Mouse (Mus musculus) gastrocnemius, adult 18-20 months (tissue): ENCODE results near the gene Bcl7b. TPM values are rescaled to one million over a fixed set of nuclear protein-coding genes. Genes with fewer than 3 reads are reported as not detected.
A peak's percentile ranks its signal among the peaks of the same experiment; 100 is the strongest.
"Not testable (repeated sequence)": the region's sequence is repeated elsewhere in the genome, so short reads cannot be mapped to it uniquely, and the experiment has no call there.

Experiments
- DNase-seq: peaks from one replicate; pipeline ENCODE4 v3.0.0; 2021; ENCODE audit warnings: low spot score
- microRNA-seq: library from miRNA; unstranded; fragments of <30 nt; microRNA quantifications from one replicate; pipeline ENCODE4 v1.2.0, GENCODE M21; 2021
- total RNA-seq, 2 experiments: library from RNA; stranded (reverse); gene quantifications; 2 replicates each; pipeline ENCODE4 v1.2.3; 2021

The Bcl7b gene
- total RNA-seq, 2 experiments from 2014 or later, result 26.3 to 31.3 TPM

DNA sequence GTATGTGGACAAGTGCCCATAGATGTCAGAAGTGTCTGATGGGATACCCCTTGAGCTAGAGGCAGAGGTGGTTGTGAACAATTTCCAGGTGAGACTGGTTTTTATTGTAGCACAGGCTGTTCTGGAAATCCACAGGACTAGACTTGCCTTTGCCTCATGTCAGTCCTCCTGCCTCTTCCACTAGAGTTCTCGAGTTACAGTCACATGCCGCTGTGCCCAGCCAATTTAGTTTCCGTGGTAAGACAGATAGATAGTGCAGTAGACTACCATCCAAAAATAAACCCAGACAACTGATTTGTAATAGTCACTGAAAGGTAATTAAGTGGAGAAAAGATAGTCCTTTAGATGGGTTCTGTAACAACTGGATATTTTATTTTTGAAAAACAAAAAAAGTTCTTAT, 34.7 kb downstream of the Bcl7b start:
- peak; percentile 39 for DNase-seq

DNA sequence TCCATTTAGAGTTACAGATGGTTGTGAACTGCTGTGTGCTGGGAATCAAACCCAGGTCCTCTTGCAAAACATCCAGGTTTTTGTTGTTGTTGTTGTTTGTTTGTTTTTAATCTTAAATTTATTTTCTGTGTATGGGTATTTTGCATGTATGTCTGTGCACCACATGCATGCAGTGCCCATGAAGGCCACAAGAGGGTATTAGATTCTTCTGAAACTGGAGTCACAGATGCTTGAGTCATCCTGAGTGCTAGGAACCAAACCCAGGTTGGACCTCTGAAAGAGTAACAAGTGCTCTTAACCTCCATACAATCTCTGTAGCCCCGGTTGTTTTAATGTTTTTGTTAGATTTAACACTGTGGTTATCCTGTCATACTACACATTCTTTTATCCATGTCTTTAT, 40.1 kb downstream of the Bcl7b start:
- no peak for DNase-seq

DNA sequence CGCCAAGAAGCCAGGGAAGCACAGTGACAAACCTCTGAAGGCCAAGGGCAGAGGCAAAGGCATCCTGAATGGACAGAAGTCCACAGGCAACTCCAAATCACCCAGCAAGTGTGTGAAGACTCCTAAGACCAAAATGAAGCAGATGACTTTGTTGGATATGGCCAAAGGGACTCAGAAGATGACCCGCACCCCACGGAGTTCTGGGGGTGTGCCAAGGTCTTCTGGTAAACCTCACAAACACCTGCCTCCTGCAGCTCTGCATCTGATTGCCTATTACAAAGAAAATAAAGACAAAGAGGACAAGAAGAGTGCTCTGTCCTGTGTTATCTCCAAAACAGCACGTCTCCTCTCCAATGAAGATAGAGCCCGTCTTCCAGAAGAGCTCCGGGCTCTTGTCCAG, 48.8 kb downstream of the Bcl7b start:
- no peak for DNase-seq

DNA sequence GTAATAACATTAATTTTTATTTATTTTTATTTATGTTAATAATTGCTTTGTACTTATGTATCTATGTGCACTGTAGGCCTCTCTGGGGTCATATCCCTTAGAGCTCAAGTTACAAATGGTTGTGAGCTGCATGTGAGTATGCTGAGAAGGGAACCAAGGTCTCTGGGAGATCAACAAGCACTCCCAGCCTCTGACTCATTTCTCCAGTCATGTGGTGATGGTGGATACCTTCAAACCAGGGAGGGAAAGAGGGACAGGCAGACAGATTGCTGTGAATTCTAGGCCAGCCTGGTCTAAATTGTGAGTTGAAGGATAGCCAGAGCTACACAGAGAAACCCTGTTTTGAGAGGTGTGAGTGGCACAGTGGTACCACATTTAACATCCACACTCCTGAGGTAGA, 52.9 kb downstream of the Bcl7b start:
- no peak for DNase-seq

DNA sequence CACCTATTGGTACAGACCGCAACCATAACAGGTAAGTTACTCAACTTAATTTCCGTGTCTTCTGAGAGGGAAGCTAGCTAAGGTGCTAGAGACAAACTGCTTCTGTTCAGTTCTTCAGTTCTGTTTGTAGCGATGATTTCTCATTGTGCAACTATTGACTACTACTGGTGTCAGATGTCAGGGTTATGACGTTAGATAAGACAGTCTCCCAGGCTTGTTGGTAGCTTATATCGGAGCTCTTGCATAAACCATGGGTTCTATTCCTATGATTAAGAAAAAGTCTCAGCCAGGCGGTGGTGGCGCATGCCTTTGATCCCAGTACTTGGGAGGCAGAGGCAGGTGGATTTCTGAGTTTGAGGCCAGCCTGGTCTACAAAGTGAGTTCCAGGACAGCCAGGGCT, 54.0 kb downstream of the Bcl7b start:
- DNase-seq, result no peak

DNA sequence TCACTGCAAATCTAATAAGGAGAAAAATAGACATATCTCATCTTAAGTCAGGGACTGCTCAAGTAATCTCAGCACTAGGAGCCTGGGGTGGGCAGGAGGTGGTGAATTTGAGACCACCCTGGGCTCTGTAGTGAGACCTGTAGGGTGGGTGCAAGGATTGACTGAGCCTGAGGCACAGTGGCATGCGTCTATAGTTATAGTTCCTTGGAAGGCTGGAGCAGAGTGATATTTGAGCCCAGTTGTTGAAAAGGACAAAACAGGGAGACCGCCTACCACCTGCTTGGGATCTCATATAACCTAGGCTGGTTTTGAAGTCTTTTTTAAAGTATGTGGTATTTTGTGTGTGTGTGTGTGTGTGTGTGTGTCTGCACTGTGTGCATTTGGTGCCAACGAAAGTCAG, 56.1 kb downstream of the Bcl7b start:
- DNase-seq, result no peak

DNA sequence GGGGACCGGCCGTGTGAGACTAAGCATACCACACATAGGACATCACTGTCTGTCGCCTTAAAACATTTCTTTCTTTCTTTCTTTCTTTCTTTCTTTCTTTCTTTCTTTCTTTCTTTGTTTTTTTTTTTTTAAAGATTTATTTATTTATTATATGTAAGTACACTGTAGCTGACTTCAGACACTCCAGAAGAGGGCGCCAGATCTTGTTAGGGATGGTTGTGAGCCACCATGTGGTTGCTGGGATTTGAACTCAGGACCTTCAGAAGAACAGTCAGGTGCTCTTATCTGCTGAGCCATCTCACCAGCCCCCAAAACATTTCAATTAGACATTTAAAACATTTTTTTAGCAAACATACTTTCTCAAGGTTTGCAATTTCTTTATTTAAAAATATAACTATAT, 57.8 kb downstream of the Bcl7b start:
- DNase-seq, result not testable (repeated sequence)

DNA sequence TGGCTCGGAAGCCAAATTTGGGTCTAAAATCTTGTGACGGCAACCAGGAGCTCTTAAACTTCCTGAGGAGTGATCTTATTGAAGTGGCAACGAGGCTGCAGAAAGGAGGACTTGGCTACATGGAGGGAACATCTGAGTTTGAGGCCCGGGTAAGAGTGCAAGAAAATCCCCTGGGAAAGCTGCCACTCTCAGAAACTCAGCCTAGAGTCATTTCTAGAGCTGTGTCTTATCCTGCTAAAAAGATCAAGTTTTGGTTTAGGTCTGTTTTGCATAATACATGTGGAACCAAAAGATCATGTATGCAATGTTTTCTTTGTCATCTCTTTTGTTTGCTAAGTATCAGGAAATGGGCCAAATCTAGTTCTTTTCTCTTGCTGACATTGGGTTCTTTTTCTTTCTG, 62.1 kb downstream of the Bcl7b start:
- DNase-seq, result no peak

Small RNAs within 50 kb of the gene (microRNA-seq; reads per million reads assigned to microRNA genes)
- not detected for gene Gm25315

Other genes starting within 250 kb of the Bcl7b start
- 1 to 10 TPM; 4.2 to 5.6 TPM for gene Mettl27, start 235.9 kb upstream of the Bcl7b start, total RNA-seq
- gene Cldn4, start 221.3 kb upstream of the Bcl7b start, total RNA-seq, result not detected
- gene Cldn3, start 182.1 kb upstream of the Bcl7b start, total RNA-seq, result under 1 TPM; 0.18 to 0.36 TPM
- gene Abhd11, start 159.1 kb upstream of the Bcl7b start, total RNA-seq, result 10 to 100 TPM; 45.1 to 49.8 TPM
- gene Stx1a, start 144.8 kb upstream of the Bcl7b start, total RNA-seq, result under 1 TPM; 0.18 to 0.40 TPM
- 10 to 100 TPM; 26.7 to 28.1 TPM for gene Dnajc30, start 104.1 kb upstream of the Bcl7b start, total RNA-seq
- gene Bud23, start 103.3 kb upstream of the Bcl7b start, total RNA-seq, result 10 to 100 TPM; 28.2 to 35.7 TPM
- gene Vps37d, start 90.0 kb upstream of the Bcl7b start, total RNA-seq, result under 1 TPM; 0.25 to 0.52 TPM
- gene Mlxipl, start 78.4 kb upstream of the Bcl7b start, total RNA-seq, result 10 to 100 TPM; 54.5 to 64.1 TPM
- gene Tbl2, start 18.6 kb upstream of the Bcl7b start, total RNA-seq, result 1 to 10 TPM; 7.0 to 7.6 TPM
- gene Baz1b, start 19.0 kb downstream of the Bcl7b start, total RNA-seq, result 10 to 100 TPM; 32.9 to 34.8 TPM
- 10 to 100 TPM; 29.0 to 51.7 TPM for gene Fzd9, start 82.9 kb downstream of the Bcl7b start, total RNA-seq
- gene Fkbp6, start 181.8 kb downstream of the Bcl7b start, total RNA-seq, result not detected
- gene Trim50, start 185.0 kb downstream of the Bcl7b start, total RNA-seq, result not detected
- 1 to 10 TPM; 6.4 to 6.7 TPM for gene Nsun5, start 201.7 kb downstream of the Bcl7b start, total RNA-seq
- 10 to 100 TPM; 10.0 to 10.9 TPM for gene Pom121, start 226.3 kb downstream of the Bcl7b start, total RNA-seq